Mouse (Mus musculus): ENCODE data around the gene Ncoa7.

- no peak for TF ChIP-seq CTCF (IDR thresholded peaks at IDR 0.05; ENCODE audit: low read depth, low read length)
- no peak for TF ChIP-seq POLR2A (IDR thresholded peaks at IDR 0.05; ENCODE audit: insufficient read depth, low read length)
Measured at GRCm38 (mm10) chr10:30678051-30678450, 125.1 kb downstream of the Ncoa7 start.
